Mouse (Mus musculus) ovary, postnatal 14 days (tissue): Measurements from ENCODE around the gene Dkkl1.

Experiments used
- DNase-seq: peaks from one replicate; pipeline ENCODE4 v3.0.0; 2022; ENCODE audit warnings: low spot score

Dkkl1 gene

DNA sequence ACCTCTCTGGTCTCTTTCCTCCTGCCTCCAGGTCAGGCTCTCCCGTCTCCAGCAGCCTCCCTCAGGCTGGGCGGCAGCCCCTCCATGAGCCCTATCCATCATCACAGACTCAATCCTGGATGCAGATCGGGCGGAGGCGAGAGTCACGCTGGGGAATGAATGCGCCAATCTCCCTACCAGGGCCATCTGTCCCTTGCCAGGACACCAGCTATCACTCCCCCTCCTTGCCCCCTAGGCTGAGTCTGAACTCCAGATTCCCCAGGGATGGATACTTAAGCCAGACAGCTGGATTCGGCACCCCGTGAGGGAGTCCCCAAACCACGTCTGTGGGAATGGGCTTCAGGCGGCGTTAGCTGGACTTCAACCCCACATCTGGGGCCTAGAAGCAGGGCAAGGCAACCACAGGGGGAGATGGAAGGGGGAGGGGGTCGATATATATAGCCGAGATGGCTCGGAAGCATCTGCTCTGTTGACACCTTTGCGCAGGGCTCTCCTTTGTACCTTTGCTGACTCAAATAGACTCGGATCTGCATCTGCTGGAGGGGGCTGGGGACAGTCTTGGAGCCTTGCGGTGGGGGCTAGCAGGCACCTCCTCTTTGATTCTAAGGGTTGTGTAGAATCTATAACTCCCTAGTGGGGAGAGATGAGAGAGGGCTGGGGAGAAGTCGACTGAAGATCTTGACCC lies 44.0 kb downstream of the Dkkl1 start:
- DNase-seq = no peak

DNA sequence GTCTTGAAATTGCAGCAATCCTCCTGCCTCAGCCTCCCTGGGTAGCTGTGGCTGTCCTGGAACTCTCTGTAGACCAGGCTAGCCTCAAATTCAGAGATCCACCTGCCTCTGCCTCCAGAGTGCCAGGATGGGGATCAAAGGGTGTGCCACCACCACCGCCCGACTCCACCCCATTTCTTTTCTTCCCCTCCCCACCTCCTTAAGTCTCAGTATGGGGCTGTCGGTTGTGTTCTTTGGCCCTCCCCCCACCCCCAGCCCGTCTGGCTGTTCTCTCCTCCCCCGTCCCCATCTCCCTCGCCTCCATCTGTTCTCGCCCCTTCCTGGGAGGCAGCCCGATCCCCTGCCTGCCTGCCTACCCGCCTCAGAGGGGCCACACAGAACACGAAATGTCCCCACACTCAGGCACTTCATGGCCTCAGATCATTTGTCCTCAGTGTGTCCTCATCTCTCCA lies 45.0 kb downstream of the Dkkl1 start:
- DNase-seq = no peak

DNA sequence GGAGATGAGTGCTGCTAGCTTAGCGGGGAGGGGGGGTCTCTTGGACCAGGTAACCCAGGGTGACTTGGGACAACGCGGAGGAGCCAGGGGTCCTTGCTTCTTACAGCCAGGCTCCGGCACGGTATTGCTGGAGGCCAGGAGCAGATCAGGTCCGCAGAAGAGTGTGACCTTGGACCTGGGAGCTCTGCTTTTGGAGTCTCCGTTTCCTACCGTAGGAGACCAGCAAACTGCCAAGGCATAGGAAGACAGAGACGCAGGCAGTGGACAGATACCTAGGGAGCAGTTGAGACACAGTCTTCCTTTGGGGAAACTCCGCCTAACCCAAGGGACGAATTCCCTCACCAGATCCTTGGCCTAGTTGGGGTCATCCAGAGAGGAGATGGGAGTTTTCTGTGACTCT lies 46.2 kb downstream of the Dkkl1 start:
- DNase-seq = no peak

DNA sequence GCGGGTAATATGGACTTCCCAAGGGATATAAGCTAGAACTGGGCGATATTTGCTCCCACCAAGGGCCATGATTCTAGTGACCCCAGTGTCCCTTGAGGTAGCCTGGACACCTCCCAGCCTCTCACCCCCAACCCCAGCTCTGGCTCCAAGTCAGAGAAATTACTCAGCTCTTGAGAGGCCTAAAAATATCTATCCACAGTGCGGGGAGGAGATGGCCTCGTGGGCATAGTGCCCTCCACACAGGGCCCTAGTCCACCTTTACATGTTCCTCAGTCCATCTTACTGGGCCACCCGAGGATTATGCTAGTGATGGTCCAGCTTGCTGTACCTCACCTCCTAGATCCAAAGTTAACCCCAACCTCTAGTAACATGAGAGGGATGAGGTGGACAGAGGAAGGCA lies 47.1 kb downstream of the Dkkl1 start:
- no peak for DNase-seq

DNA sequence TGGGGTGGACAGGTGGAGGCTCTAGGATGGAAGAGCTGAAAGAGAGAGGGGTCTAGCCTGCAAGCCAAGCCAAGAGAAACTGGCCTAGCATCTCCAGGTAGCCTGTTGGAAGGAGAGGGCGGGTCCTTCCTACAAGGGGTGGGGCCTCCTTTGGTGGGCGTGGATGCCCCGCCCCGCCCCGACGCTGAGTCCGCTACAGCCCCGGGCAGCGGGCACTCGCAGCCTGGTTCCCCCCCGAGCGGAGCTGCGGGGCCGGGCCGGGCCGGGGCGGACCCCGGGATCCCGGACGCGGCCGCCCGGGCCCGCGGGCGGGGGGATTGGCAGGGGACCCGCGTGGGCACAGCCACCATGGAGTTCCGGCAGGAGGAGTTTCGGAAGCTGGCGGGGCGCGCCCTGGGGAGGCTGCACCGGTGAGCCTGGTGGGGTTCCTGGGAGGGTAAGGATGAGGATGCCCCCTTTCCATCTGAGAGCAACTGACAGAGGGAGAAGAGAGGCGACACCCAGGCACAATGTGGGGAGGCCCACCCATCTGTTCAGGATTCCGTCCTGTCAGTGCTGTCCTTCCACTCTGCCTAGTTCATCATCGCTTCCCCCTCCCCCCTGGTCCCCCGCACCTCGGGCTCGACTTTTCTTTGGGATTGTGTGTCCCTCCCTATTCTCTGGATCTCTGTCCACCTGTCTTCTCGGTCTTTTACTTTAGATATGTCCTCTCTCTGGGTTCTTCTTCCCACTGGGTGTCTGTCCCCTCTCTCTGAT lies 48.0 kb downstream of the Dkkl1 start, which contains the start of gene Slc17a7:
TSS of gene Slc17a7 (plus strand) at position 215 of the 756 bp plus-strand sequence.
- DNase-seq = no peak

DNA sequence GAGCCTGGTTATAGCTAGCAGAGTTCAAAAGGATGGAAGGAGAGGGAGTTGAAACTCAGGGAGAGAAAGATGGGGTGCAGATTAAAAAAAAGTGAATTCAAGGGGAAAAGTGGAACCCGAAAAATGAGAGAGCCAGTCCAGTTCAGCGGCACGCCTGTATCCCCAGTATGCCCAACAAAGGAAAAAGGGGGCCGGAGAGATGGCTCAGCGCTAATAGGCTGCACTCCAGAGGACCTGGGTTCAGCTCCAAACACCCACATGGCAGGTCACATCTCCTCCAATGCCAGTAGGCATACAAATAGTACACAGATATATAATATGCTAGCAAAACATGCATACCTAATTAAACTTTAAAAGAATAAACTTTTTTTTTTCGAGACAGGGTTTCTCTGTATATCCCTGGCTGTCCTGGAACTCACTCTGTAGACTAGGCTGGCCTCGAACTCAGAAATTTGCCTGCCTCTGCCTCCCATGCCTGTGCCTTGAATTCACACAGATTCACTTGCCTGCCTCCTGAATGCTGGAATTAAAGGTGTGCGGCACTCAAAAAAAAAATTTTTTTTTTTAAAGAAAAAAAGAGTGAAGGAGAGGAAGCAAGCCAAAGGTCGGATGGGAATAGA lies 48.8 kb downstream of the Dkkl1 start:
- no peak for DNase-seq

DNA sequence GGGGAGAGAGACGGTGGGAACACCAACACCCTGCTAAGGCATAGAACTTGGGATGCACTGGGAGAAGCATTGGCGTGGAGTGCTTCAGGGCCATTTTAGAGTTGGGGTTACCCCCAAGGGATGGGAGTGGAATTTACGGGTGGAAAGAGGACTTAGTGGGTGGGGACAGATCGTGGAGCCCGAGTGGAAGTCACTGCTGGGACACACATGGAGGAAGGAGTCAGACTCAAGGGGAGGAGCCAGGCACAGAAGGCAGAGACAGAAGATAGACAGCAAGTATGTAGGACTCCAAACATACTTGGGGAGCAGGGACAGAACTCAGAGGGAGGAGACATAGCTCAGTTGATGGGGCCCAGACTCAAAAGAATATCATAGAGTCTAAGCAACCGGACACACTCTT lies 49.4 kb downstream of the Dkkl1 start:
- DNase-seq = no peak

DNA sequence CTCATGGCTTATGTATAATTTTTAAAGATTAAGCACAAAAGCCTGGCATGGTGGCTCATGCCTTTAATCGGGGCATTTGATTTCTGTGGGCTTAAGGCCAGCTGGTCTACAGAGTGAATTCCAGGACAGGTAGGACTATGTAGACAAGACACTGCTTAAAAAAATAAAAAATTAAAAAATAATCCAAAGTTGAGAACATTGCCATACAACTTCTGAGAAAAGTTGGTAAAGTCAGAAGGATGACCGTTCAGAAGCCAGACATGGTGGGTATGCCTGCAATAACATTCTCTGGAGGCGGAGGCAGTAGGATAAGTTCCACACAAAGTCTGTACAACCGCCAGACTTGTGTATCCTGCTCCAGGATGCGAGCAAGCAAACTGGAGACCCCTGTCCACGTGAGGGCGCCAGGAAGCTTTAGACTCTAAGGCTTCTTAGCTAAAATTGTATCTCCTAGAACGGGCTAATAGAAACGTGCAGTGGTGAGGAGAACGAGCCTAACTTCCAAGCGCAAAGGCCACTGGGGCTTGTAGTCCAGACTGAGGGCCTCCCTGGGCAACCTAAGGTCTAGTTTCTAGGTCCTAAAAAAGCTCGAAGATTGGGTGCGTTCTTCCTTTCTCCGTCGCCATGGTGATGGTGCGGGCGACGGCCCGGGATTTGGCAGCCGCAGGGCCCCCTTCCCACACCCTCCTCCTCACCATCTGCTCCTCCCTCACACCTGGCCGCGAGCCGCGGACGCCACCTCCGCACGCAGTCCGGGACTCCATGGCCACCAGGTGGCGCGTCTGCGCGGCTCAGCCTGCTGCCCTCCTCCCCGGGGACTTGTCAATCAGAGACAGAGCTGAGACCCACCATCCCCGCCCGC lies 50.1 kb downstream of the Dkkl1 start:
- peak; percentile 88 for DNase-seq

DNA sequence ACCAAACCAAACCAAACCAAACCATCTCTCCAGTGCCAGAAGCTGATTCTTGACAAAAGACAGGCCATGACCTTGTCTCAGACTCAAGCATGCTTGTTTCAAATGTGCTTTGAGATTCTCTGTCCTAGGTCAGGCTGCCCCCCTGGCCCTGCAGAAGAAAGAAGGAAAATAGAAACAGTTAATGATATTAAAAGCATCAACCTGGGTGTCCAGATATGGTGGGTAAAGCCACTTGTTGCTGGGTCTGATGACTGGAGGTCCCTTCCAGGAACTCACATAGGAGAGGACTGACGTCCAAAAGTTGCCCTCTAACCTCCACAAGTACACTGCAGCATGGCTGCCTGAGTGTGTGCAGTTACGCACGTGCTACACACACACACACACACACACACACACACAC lies 51.1 kb downstream of the Dkkl1 start:
- DNase-seq = no peak

DNA sequence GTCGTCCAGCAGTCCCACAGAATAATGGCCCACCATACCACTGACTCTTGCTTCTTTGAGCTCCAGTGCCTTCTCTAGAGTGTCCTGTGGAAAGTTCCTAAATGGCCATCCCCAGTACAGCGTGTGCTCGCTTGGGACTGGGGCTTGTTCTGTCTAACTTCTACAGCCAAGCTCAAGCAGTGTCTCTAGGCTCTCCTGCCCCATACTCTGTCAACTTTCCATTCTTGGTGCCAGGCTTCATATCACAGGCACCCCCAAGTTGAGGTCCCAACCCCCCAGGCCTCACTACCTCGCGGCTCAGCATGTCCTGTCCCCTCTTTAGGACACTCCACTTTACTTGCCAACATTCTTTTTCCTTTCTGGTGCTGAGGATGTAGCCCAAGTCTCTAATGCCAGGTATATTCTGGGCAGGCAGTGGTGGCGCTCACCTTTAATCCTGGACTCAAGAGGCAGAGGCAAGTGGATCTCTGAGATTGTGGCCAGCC lies 51.6 kb downstream of the Dkkl1 start:
- no peak for DNase-seq

DNA sequence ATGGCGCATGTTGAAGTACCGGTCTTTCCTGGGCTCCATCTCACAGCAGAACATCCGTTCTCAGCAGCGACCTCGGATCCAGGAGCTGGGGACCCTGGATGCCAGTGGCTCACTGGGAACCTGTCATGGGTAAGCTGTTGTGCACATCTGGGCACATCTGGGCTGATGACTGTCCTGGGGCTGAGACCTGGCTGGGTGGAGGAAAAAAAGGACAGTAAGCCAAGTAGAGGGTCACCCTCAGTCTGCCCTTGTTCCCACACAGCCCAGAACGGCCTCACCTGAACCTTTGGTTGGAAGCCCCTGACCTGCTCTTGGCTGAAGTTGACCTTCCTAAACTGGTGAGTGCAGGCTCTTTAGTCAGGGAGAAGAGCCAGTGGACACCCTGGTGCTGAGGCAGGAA lies 53.0 kb downstream of the Dkkl1 start:
- DNase-seq = no peak
